In genomic region chr17:15472671-15473070, GRCm38 (mm10) we compare ENCODE assay signal across 20 mouse cellular contexts. TPM values are rescaled to one million over a fixed set of nuclear protein-coding genes. Genes with fewer than 3 reads are reported as not detected.
DNase-seq lines count a peak whose midpoint lies in the region; ATAC-seq and TF ChIP-seq lines count a peak whose summit lies in the region.
"Had no signal": no experiment of that assay in that cellular context is flagged by ENCODE, and none has a peak within 500 bp of the region (broad histone marks: within the 10 kb centered on the region; RNA-seq: fewer than 3 reads in every experiment).

No protein-coding gene starts in this region.

- DNase-seq in layer of hippocampus, adult 2 months (ENCODE audit: low spot score in 2 of 2), result no peak
- no peak for DNase-seq in layer of hippocampus, adult 18-20 months (ENCODE audit: low spot score in 2 of 2)
- peak; percentile 40 for DNase-seq in 3T3-L1 (ENCODE audit: low read depth, low spot score)
- peak; percentile 41 for DNase-seq in 416B (ENCODE audit: low read depth)
- DNase-seq in ZHBTc4 (ENCODE audit: low read depth, low spot score), result peak; percentile 25
- no peak for DNase-seq in ovary, postnatal 36 days (ENCODE audit: low spot score)
- DNase-seq: adrenal gland, adult 8-10 months; cerebellum, adult 11 months; cerebellum, postnatal 14 days; heart, postnatal 4 days; kidney, adult 9 months; lung, adult 2 months; right cerebral cortex, postnatal 14 days; thymus, postnatal 25 days had no signal

- H3K4me2 ChIP-seq in kidney, embryonic 14.5 days (replicated peaks; ENCODE audit: low read depth, low read length), result no peak overlapping the region
- H3K4me2 ChIP-seq: forebrain, embryonic 12.5 days; heart, embryonic 13.5 days; limb, embryonic 12.5 days; neural tube, embryonic 12.5 days had no signal

- H3K4me1 ChIP-seq in kidney, embryonic 14.5 days (ENCODE audit: control insufficient read depth, insufficient read depth, low read length), result no peaks in the 10 kb centered on the region
- H3K4me1 ChIP-seq: forebrain, embryonic 12.5 days; heart, embryonic 13.5 days; limb, embryonic 12.5 days; neural tube, embryonic 12.5 days had no signal

- no peak overlapping the region for H3K4me3 ChIP-seq in layer of hippocampus, adult 2 months
- no peak overlapping the region for H3K4me3 ChIP-seq in kidney, embryonic 14.5 days (ENCODE audit: low read length)
- H3K4me3 ChIP-seq: forebrain, embryonic 12.5 days; heart, embryonic 13.5 days; limb, embryonic 12.5 days; neural tube, embryonic 12.5 days had no signal

- 88% methylated on average over 4 of the region's 4 CpGs for WGBS in kidney, embryonic 14.5 days

- H3K9ac ChIP-seq in kidney, embryonic 14.5 days (ENCODE audit: low read depth, low read length), result no peak overlapping the region
- H3K9ac ChIP-seq: forebrain, embryonic 12.5 days; heart, embryonic 13.5 days; limb, embryonic 12.5 days; neural tube, embryonic 12.5 days had no signal

- peaks cover 75% of the 10 kb centered on the region for H3K36me3 ChIP-seq in kidney, embryonic 14.5 days (ENCODE audit: control insufficient read depth, insufficient read depth, low read length)

- ATAC-seq in kidney, embryonic 14.5 days (ENCODE audit: low FRiP score, low TSS enrichment), result no peak
- ATAC-seq: midbrain, embryonic 16.5 days had no signal

- TF ChIP-seq CTCF in layer of hippocampus, adult 2 months (conservative IDR thresholded peaks at IDR 0.05), result peak; percentile 58

- no peak overlapping the region for H3K27ac ChIP-seq in layer of hippocampus, adult 2 months
- no peak overlapping the region for H3K27ac ChIP-seq in kidney, embryonic 14.5 days (ENCODE audit: low read depth, low read length)
- H3K27ac ChIP-seq: forebrain, embryonic 12.5 days; heart, embryonic 13.5 days; limb, embryonic 12.5 days; neural tube, embryonic 12.5 days had no signal

- H3K9me3 ChIP-seq in kidney, embryonic 14.5 days (ENCODE audit: control insufficient read depth, low read length), result no peaks in the 10 kb centered on the region
- H3K9me3 ChIP-seq: forebrain, embryonic 12.5 days; heart, embryonic 13.5 days; limb, embryonic 12.5 days; neural tube, embryonic 12.5 days had no signal

- no peaks in the 10 kb centered on the region for H3K27me3 ChIP-seq in kidney, embryonic 14.5 days (ENCODE audit: control insufficient read depth, insufficient read depth, low read length)
- H3K27me3 ChIP-seq: forebrain, embryonic 12.5 days; heart, embryonic 13.5 days; limb, embryonic 12.5 days; neural tube, embryonic 12.5 days had no signal

RNA-seq across cellular contexts. Expression of gene Psmb1, which starts 26.9 kb away (rescaled TPM):
- total RNA-seq in layer of hippocampus, adult 2 months (2021), result 100 to 1,000 TPM; 122 to 130 TPM
- 100 to 1,000 TPM; 127 to 129 TPM for total RNA-seq in layer of hippocampus, adult 18-20 months (2021)
- polyA plus RNA-seq in kidney, embryonic 14.5 days (2014; fragmentation: Nextera tagmentation; extraction: Ambion mirVana), result 298 and 368 TPM in 2 replicates

RNA-seq across cellular contexts. Expression of gene Tbp, which starts 27.0 kb away (rescaled TPM):
- 10 to 100 TPM; 29.1 to 29.6 TPM for total RNA-seq in layer of hippocampus, adult 2 months (2021)
- total RNA-seq in layer of hippocampus, adult 18-20 months (2021), result 10 to 100 TPM; 26.6 to 33.7 TPM
- polyA plus RNA-seq in kidney, embryonic 14.5 days (2014; fragmentation: Nextera tagmentation; extraction: Ambion mirVana), result 64.8 and 67.8 TPM in 2 replicates

RNA-seq across cellular contexts. Expression of gene Pdcd2, which starts 54.4 kb away (rescaled TPM):
- 10 to 100 TPM; 15.5 to 23.8 TPM for total RNA-seq in layer of hippocampus, adult 2 months (2021)
- 10 to 100 TPM; 18.5 to 19.5 TPM for total RNA-seq in layer of hippocampus, adult 18-20 months (2021)
- polyA plus RNA-seq in kidney, embryonic 14.5 days (2014; fragmentation: Nextera tagmentation; extraction: Ambion mirVana), result 54.2 and 54.5 TPM in 2 replicates

Comparison
In these comparisons a context has a peak if more than half of its experiments do, and no peak if none do; other contexts are left out.
1. DNase-seq: peak in 3T3-L1 (single experiment), 416B (single experiment) and ZHBTc4 (single experiment); none in layer of hippocampus, adult 2 months (0 of 2), layer of hippocampus, adult 18-20 months (0 of 2) and ovary, postnatal 36 days (single experiment).